Mouse (Mus musculus): Measurements from ENCODE around the gene Ttll8. TPM values are rescaled to one million over a fixed set of nuclear protein-coding genes. Genes with fewer than 3 reads are reported as not detected.

The Ttll8 gene
- polyA plus RNA-seq, 1 experiment from 2014 or later, result not detected

GRCm38 (mm10) chr15:88895891-88896290, 58.3 kb downstream of the Ttll8 start:
- ATAC-seq (replicated peaks; ENCODE audit: insufficient number of reproducible peaks, low FRiP score, low TSS enrichment), result no peak
- Histone ChIP-seq H3K27me3 (ENCODE audit: control insufficient read depth, insufficient read depth, low read length) (no peaks in the 10 kb centered on the region; the same call in 1 of the 2 replicates), H3K9me3 (replicated peaks; ENCODE audit: control insufficient read depth, low read length) (no peaks in the 10 kb centered on the region), H3K27ac (ENCODE audit: low read depth, low read length) (no peak overlapping the region), H3K9ac (ENCODE audit: low read depth, low read length) (no peak overlapping the region), H3K4me1 (ENCODE audit: control insufficient read depth, insufficient read depth, low read length) (0 out of 2 replicates have a peak, but pooled peaks cover 3% of the 10 kb centered on the region), H3K4me3 (ENCODE audit: low read depth, low read length) (no peak overlapping the region), H3K36me3 (ENCODE audit: control insufficient read depth, insufficient read depth, low read length) (no peaks in the 10 kb centered on the region), H3K4me2 (no peak overlapping the region)
- WGBS (ENCODE audit: insufficient replicate concordance), result 69% methylated on average over 6 of the region's 6 CpGs

- Histone ChIP-seq H3K36me3 (ENCODE audit: control insufficient read depth, insufficient read depth, low read length) (no peaks in the 10 kb centered on the region), H3K27me3 (ENCODE audit: control insufficient read depth, insufficient read depth, low read length) (no peaks in the 10 kb centered on the region; the same call in 1 of the 2 replicates), H3K27ac (ENCODE audit: low read depth, low read length) (no peak overlapping the region), H3K4me2 (no peak overlapping the region), H3K9ac (ENCODE audit: low read depth, low read length) (no peak overlapping the region), H3K9me3 (replicated peaks; ENCODE audit: control insufficient read depth, low read length) (no peaks in the 10 kb centered on the region), H3K4me3 (ENCODE audit: low read depth, low read length) (no peak overlapping the region), H3K4me1 (ENCODE audit: control insufficient read depth, insufficient read depth, low read length) (0 out of 2 replicates have a peak, but pooled peaks cover 3% of the 10 kb centered on the region)
- 64% methylated on average over 7 of the region's 7 CpGs for WGBS (ENCODE audit: insufficient replicate concordance)
- ATAC-seq (replicated peaks; ENCODE audit: insufficient number of reproducible peaks, low FRiP score, low TSS enrichment), result no peak
Measured at GRCm38 (mm10) chr15:88895119-88895518, 59.1 kb downstream of the Ttll8 start.

GRCm38 (mm10) chr15:88892876-88893275, 61.3 kb downstream of the Ttll8 start:
- no peaks in the 10 kb centered on the region for H3K9me3 ChIP-seq (replicated peaks; ENCODE audit: control insufficient read depth, low read length)
- no peak overlapping the region for H3K4me3 ChIP-seq (ENCODE audit: low read depth, low read length)
- no peak for ATAC-seq (replicated peaks; ENCODE audit: insufficient number of reproducible peaks, low FRiP score, low TSS enrichment)
- no peaks in the 10 kb centered on the region; the same call in 1 of the 2 replicates for H3K27me3 ChIP-seq (ENCODE audit: control insufficient read depth, insufficient read depth, low read length)
- no peak overlapping the region for H3K9ac ChIP-seq (ENCODE audit: low read depth, low read length)
- no peaks in the 10 kb centered on the region for H3K36me3 ChIP-seq (ENCODE audit: control insufficient read depth, insufficient read depth, low read length)
- 70% methylated on average over 5 of the region's 5 CpGs for WGBS (ENCODE audit: insufficient replicate concordance)
- H3K27ac ChIP-seq (ENCODE audit: low read depth, low read length), result no peak overlapping the region
- 0 out of 2 replicates have a peak, but pooled peaks cover 3% of the 10 kb centered on the region for H3K4me1 ChIP-seq (ENCODE audit: control insufficient read depth, insufficient read depth, low read length)
- no peak overlapping the region for H3K4me2 ChIP-seq

GRCm38 (mm10) chr15:88892252-88892651, 62.0 kb downstream of the Ttll8 start:
- Histone ChIP-seq H3K9ac (ENCODE audit: low read depth, low read length) (no peak overlapping the region), H3K4me2 (no peak overlapping the region), H3K9me3 (replicated peaks; ENCODE audit: control insufficient read depth, low read length) (no peaks in the 10 kb centered on the region), H3K27ac (ENCODE audit: low read depth, low read length) (no peak overlapping the region), H3K4me1 (ENCODE audit: control insufficient read depth, insufficient read depth, low read length) (0 out of 2 replicates have a peak, but pooled peaks cover 3% of the 10 kb centered on the region), H3K27me3 (ENCODE audit: control insufficient read depth, insufficient read depth, low read length) (no peaks in the 10 kb centered on the region; the same call in 1 of the 2 replicates), H3K36me3 (ENCODE audit: control insufficient read depth, insufficient read depth, low read length) (no peaks in the 10 kb centered on the region), H3K4me3 (ENCODE audit: low read depth, low read length) (no peak overlapping the region)
- ATAC-seq (replicated peaks; ENCODE audit: insufficient number of reproducible peaks, low FRiP score, low TSS enrichment), result no peak
- WGBS (ENCODE audit: insufficient replicate concordance), result 71% methylated on average over 1 of the region's 1 CpGs

- H3K4me1 ChIP-seq (ENCODE audit: control insufficient read depth, insufficient read depth, low read length), result 0 out of 2 replicates have a peak, but pooled peaks cover 3% of the 10 kb centered on the region
- 71% methylated on average over 8 of the region's 8 CpGs for WGBS (ENCODE audit: insufficient replicate concordance)
- no peak overlapping the region for H3K27ac ChIP-seq (ENCODE audit: low read depth, low read length)
- H3K4me2 ChIP-seq, result peak overlapping the region; percentile 90
- H3K9ac ChIP-seq (ENCODE audit: low read depth, low read length), result no peak overlapping the region
- no peaks in the 10 kb centered on the region; the same call in 1 of the 2 replicates for H3K27me3 ChIP-seq (ENCODE audit: control insufficient read depth, insufficient read depth, low read length)
- no peak for ATAC-seq (replicated peaks; ENCODE audit: insufficient number of reproducible peaks, low FRiP score, low TSS enrichment)
- H3K4me3 ChIP-seq (ENCODE audit: low read depth, low read length), result no peak overlapping the region
- H3K9me3 ChIP-seq (replicated peaks; ENCODE audit: control insufficient read depth, low read length), result no peaks in the 10 kb centered on the region
- H3K36me3 ChIP-seq (ENCODE audit: control insufficient read depth, insufficient read depth, low read length), result no peaks in the 10 kb centered on the region
Measured at GRCm38 (mm10) chr15:88891676-88892040, 62.6 kb downstream of the Ttll8 start.

GRCm38 (mm10) chr15:88890751-88891675, 63.2 kb downstream of the Ttll8 start:
- WGBS (ENCODE audit: insufficient replicate concordance), result 1% methylated on average over 39 of the region's 41 CpGs
- peak overlapping the region; percentile 70 for H3K9ac ChIP-seq (ENCODE audit: low read depth, low read length)
- no peaks in the 10 kb centered on the region for H3K36me3 ChIP-seq (ENCODE audit: control insufficient read depth, insufficient read depth, low read length)
- peak overlapping the region; percentile 90 for H3K4me2 ChIP-seq
- no peaks in the 10 kb centered on the region for H3K9me3 ChIP-seq (replicated peaks; ENCODE audit: control insufficient read depth, low read length)
- ATAC-seq (replicated peaks; ENCODE audit: insufficient number of reproducible peaks, low FRiP score, low TSS enrichment), result peak; percentile 80
- no peaks in the 10 kb centered on the region; the same call in 1 of the 2 replicates for H3K27me3 ChIP-seq (ENCODE audit: control insufficient read depth, insufficient read depth, low read length)
- no peak overlapping the region for H3K27ac ChIP-seq (ENCODE audit: low read depth, low read length)
- peak overlapping the region; percentile 55 for H3K4me3 ChIP-seq (ENCODE audit: low read depth, low read length)
- H3K4me1 ChIP-seq (ENCODE audit: control insufficient read depth, insufficient read depth, low read length), result 0 out of 2 replicates have a peak, but pooled peaks cover 3% of the 10 kb centered on the region

- no peaks in the 10 kb centered on the region; the same call in 1 of the 2 replicates for H3K27me3 ChIP-seq (ENCODE audit: control insufficient read depth, insufficient read depth, low read length)
- no peaks in the 10 kb centered on the region for H3K9me3 ChIP-seq (replicated peaks; ENCODE audit: control insufficient read depth, low read length)
- 0 out of 2 replicates have a peak, but pooled peaks cover 3% of the 10 kb centered on the region for H3K4me1 ChIP-seq (ENCODE audit: control insufficient read depth, insufficient read depth, low read length)
- H3K4me2 ChIP-seq, result peak overlapping the region; percentile 90
- WGBS (ENCODE audit: insufficient replicate concordance), result 76% methylated on average over 3 of the region's 3 CpGs
- no peaks in the 10 kb centered on the region for H3K36me3 ChIP-seq (ENCODE audit: control insufficient read depth, insufficient read depth, low read length)
- H3K9ac ChIP-seq (ENCODE audit: low read depth, low read length), result peak overlapping the region; percentile 70; the same call in 1 of the 2 replicates
- ATAC-seq (replicated peaks; ENCODE audit: insufficient number of reproducible peaks, low FRiP score, low TSS enrichment), result no peak
- H3K4me3 ChIP-seq (ENCODE audit: low read depth, low read length), result peak overlapping the region; percentile 55; the same call in 1 of the 2 replicates
- no peak overlapping the region for H3K27ac ChIP-seq (ENCODE audit: low read depth, low read length)
Measured at GRCm38 (mm10) chr15:88889994-88890393, 64.2 kb downstream of the Ttll8 start.

- H3K9ac ChIP-seq (ENCODE audit: low read depth, low read length), result no peak overlapping the region
- H3K9me3 ChIP-seq (replicated peaks; ENCODE audit: control insufficient read depth, low read length), result no peaks in the 10 kb centered on the region
- ATAC-seq (replicated peaks; ENCODE audit: insufficient number of reproducible peaks, low FRiP score, low TSS enrichment), result no peak
- no peak overlapping the region for H3K27ac ChIP-seq (ENCODE audit: low read depth, low read length)
- H3K27me3 ChIP-seq (ENCODE audit: control insufficient read depth, insufficient read depth, low read length), result no peaks in the 10 kb centered on the region
- H3K36me3 ChIP-seq (ENCODE audit: control insufficient read depth, insufficient read depth, low read length), result no peaks in the 10 kb centered on the region
- WGBS (ENCODE audit: insufficient replicate concordance), result 79% methylated on average over 3 of the region's 3 CpGs
- H3K4me3 ChIP-seq (ENCODE audit: low read depth, low read length), result no peak overlapping the region
- H3K4me2 ChIP-seq, result no peak overlapping the region
- 0 out of 2 replicates have a peak, but pooled peaks cover 3% of the 10 kb centered on the region for H3K4me1 ChIP-seq (ENCODE audit: control insufficient read depth, insufficient read depth, low read length)
Measured at GRCm38 (mm10) chr15:88889032-88889431, 65.2 kb downstream of the Ttll8 start.

All from heart, embryonic 11.5 days (tissue).